Mouse (Mus musculus) MEL (cell line): ENCODE measurements at regions not wholly inside any gene's neighbourhood (a gene's known extent, or its start where the extent isn't known, plus 50 kb on each side); places are given as distances from the start of the nearest gene placed in this dataset.

Experiments used
- CHD1 ChIP-seq: IDR thresholded peaks from 2 replicates; pipeline ENCODE4 v1.6.1; 2012; ENCODE audit warnings: low read depth, mild to moderate bottlenecking, inconsistent platforms, low read length, improper control_type of control experiment
- CHD2 ChIP-seq: IDR thresholded peaks from 2 replicates; pipeline ENCODE4 v1.6.1; 2011; ENCODE audit warnings: low read length, improper control_type of control experiment
- CTCF ChIP-seq, 3 experiments: IDR thresholded peaks in 2 of 3; conservative IDR thresholded peaks in 1 of 3; 2 replicates each; pipeline ENCODE4 v1.5.1; 2011 to 2012; ENCODE audit warnings: low read length in 3 of 3, low read depth in 2 of 3, mild to moderate bottlenecking in 2 of 3, improper control_type of control experiment in 1 of 3, inconsistent platforms in 1 of 3, mixed read lengths in 1 of 3, moderate library complexity in 1 of 3; ENCODE audit not compliant: control insufficient read depth in 1 of 3, insufficient read depth in 1 of 3, poor library complexity in 1 of 3, severe bottlenecking in 1 of 3
- ELF1 ChIP-seq: IDR thresholded peaks from 2 replicates; pipeline ENCODE4 v1.6.1; 2014; ENCODE audit warnings: low read depth, mild to moderate bottlenecking, inconsistent platforms, low read length, improper control_type of control experiment, moderate library complexity
- EP300 ChIP-seq, 2 experiments: IDR thresholded peaks; 2 replicates each; pipeline ENCODE4 v1.6.1; 2011; ENCODE audit warnings: improper control_type of control experiment in 2 of 2, low read length in 2 of 2, low read depth in 1 of 2, mild to moderate bottlenecking in 1 of 2
- JUND ChIP-seq: IDR thresholded peaks from 2 replicates; pipeline ENCODE4 v1.6.1; 2011; ENCODE audit warnings: low read depth, mild to moderate bottlenecking, improper control_type of control experiment, low read length
- MAX ChIP-seq: IDR thresholded peaks from 2 replicates; pipeline ENCODE4 v1.6.1; 2011; ENCODE audit warnings: low read length, improper control_type of control experiment
- POLR2A ChIP-seq, 2 experiments: IDR thresholded peaks; 2 replicates each; pipeline ENCODE4 v1.6.1; 2011 to 2012; ENCODE audit warnings: low read length in 2 of 2, mild to moderate bottlenecking in 2 of 2, control low read depth in 1 of 2, improper control_type of control experiment in 1 of 2, low read depth in 1 of 2, moderate library complexity in 1 of 2; ENCODE audit not compliant: control insufficient read depth in 1 of 2, insufficient read depth in 1 of 2, poor library complexity in 1 of 2
- TCF12 ChIP-seq: IDR thresholded peaks from 2 replicates; pipeline ENCODE4 v1.6.1; 2014; ENCODE audit warnings: low read depth, mild to moderate bottlenecking, inconsistent platforms, low read length, improper control_type of control experiment, moderate library complexity
- USF1 ChIP-seq: IDR thresholded peaks from 2 replicates; pipeline ENCODE4 v1.6.1; 2014; ENCODE audit warnings: low read depth, mild to moderate bottlenecking, inconsistent platforms, low read length, improper control_type of control experiment, moderate library complexity
- ZMIZ1 ChIP-seq: IDR thresholded peaks from 2 replicates; pipeline ENCODE4 v1.6.1; 2012; ENCODE audit warnings: low read depth, mild to moderate bottlenecking, inconsistent platforms, low read length, improper control_type of control experiment, moderate library complexity

GRCm38 (mm10) chr15:31173309-31174115, 50.6 kb upstream of the Dap start:
- TF ChIP-seq CHD2: no peak
- TF ChIP-seq ELF1: no peak
- TF ChIP-seq CTCF (IDR thresholded peaks at IDR 0.05 in 2 of 3, conservative IDR thresholded peaks at IDR 0.05 in 1 of 3; ENCODE audit: control insufficient read depth in 1 of 3, insufficient read depth in 1 of 3, low read depth in 2 of 3, low read length in 3 of 3, poor library complexity in 1 of 3, severe bottlenecking in 1 of 3): no peak
- no peak for TF ChIP-seq POLR2A (IDR thresholded peaks at IDR 0.05; ENCODE audit: control insufficient read depth in 1 of 2, insufficient read depth in 1 of 2, low read depth in 1 of 2, low read length in 2 of 2, poor library complexity in 1 of 2)
- TF ChIP-seq JUND: no peak
- TF ChIP-seq MAX: no peak
- TF ChIP-seq TCF12: no peak
- no peak for TF ChIP-seq EP300 (IDR thresholded peaks at IDR 0.05; ENCODE audit: low read depth in 1 of 2, low read length in 2 of 2)
- no peak for TF ChIP-seq ZMIZ1
- TF ChIP-seq CHD1: no peak
- no peak for TF ChIP-seq USF1
